Mouse (Mus musculus): ENCODE results near the gene Gm6034. TPM values are rescaled to one million over a fixed set of nuclear protein-coding genes. Genes with fewer than 3 reads are reported as not detected.
"Not testable (repeated sequence)": the region's sequence is repeated elsewhere in the genome, so short reads cannot be mapped to it uniquely, and the experiment has no call there.

Gm6034 gene
- polyA plus RNA-seq, 1 experiment, result not detected

DNA sequence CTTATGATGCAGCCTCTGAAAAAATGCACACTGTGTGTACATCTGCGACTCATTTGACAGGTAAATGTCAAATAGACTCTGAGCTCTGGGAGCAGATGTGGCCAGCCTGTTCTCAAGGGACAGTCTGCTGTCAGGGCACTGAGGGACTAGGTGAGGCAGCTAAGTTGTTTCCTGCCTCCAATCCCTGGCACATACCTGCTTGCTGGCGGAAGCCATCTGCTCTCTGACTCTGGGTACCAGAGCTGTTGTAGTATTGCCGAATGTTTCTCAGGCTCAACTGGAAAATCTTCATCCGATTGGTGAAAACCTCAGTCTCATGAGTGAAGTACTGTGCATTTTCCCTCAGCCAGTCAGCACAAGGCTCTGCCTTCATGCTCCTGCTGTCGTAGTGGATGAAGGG is 25.7 kb upstream of the Gm6034 start:
- Histone ChIP-seq H3K4me1 (ENCODE audit: control insufficient read depth, insufficient read depth, insufficient read length, low read length) (peaks cover 3% of the 10 kb centered on the region), H3K27ac (replicated peaks; ENCODE audit: low read depth, low read length) (no peak overlapping the region), H3K4me3 (ENCODE audit: insufficient read depth, low read depth, low read length) (no peak overlapping the region)

DNA sequence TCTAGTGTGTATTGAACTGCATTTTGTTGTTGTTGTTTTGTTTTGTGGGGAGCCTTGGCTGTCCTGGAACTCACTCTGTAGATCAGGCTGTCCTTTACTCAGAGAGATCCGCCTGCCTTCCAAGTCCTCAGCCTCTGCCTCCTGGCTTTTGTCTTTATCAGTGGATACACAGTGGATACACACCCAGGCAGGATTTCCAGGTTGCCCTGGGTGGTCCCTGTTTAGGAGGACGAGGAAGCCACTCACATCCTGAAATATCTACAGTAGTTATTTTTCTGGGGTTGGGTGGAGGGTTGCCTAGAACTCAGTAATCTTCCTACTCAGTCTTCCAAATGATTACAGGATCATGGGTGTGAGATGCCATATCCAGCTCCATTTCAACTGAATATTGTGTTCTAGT is 23.8 kb upstream of the Gm6034 start:
- Histone ChIP-seq H3K4me3 (ENCODE audit: insufficient read depth, low read depth, low read length) (peak overlapping the region; percentile 23; the same call in 1 of the 2 replicates), H3K27ac (replicated peaks; ENCODE audit: low read depth, low read length) (no peak overlapping the region; the same call in 1 of the 2 replicates)

DNA sequence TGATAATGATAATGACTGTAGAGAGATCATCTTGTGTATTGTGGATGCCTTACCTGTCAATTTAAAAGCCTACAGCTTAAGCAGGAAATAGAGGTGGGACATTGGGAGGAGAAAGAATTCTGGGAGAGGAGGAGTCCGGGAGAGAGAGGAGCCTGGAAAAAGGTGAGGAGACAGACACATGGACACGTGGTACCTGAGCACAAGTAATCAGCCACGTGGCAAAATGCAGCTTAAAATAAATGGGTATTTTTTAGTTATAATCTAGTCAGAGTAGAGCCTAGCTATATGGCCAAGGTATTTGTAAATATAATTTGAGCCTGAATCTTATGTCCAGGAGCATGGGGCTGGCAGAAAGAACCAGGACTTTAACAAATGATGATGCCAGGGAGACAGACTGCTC is 23.2 kb upstream of the Gm6034 start:
- H3K4me1 ChIP-seq (ENCODE audit: control insufficient read depth, insufficient read depth, insufficient read length, low read length), result peaks cover 12% of the 10 kb centered on the region
- H3K4me3 ChIP-seq (ENCODE audit: insufficient read depth, low read depth, low read length), result peak overlapping the region; percentile 63
- peak overlapping the region; percentile 95 for H3K27ac ChIP-seq (replicated peaks; ENCODE audit: low read depth, low read length)

More for the DNA sequence above, 23.8 kb upstream of the Gm6034 start:
- H3K4me1 ChIP-seq (ENCODE audit: control insufficient read depth, insufficient read depth, insufficient read length, low read length), result peaks cover 9% of the 10 kb centered on the region

DNA sequence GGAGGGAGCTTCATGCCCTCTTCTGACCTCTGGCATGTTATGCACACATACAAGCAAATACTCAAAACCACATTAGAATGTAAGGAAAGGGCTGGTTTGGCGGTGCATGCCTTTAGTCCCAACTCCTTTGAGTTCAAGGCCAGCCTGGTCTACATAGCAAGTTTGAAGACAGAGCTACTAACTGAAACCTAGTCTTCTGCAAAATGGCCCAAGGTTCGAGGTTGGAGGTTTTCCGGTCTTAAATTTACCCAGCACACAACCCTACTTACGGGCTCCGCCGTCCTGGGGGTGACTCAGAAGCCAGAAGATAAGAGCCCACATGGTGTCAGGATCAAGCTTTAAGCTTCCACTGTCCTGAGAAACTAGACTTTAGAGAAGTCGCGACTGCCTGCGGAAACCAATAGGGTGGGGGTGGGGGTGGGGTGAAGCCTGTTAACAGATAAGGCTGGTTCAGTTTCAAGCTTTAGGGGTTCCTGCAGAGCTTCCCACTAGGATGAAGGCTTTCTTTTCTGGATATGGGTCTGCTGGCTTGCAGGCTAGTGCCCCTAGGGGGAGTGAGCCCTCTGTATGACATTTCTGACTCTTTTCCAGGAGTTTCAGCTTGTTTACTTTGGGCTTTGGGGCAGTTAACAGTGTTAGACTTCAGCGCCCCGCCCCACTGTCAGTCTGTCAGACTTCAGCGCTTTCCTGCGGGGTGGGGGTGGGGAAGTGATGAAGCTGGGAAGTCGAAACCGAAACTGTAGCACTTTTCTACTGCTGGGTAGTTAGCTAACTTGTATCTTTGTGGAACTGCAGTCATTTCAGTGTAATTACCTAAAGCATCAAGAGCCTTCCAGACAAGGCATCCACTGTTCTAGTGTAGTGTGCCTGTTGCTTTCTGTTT is 22.3 kb upstream of the Gm6034 start, which contains the start of gene H2-T24:
Gene H2-T24, minus strand, starts transcription at position 370 of the 883 bp plus-strand sequence.
- peaks cover 12% of the 10 kb centered on the region for H3K4me1 ChIP-seq (ENCODE audit: control insufficient read depth, insufficient read depth, insufficient read length, low read length)
- H3K27ac ChIP-seq (replicated peaks; ENCODE audit: low read depth, low read length), result peak within 1 kb of the TSS; percentile 95
- peak within 1 kb of the TSS; percentile 63 for H3K4me3 ChIP-seq (ENCODE audit: insufficient read depth, low read depth, low read length)

DNA sequence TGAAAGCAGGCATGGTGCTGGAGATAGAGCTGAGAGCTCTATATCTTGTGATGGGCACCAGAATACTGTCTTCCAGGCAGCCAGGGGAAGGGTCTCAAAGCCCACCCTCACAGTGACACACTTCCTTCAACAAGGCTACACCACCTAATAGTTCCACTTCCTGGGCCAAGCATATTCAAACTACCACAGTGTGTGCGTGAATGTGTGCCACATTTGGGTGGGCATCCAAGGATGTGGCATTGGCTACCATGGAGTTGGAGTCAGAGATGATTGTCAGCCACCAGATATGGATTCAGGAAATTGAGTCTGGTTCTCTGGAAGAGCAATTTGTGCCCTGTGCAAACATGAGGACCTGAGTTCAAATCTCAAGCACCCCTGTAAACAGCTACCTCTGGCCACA is 21.5 kb upstream of the Gm6034 start:
- H3K4me3 ChIP-seq (ENCODE audit: insufficient read depth, low read depth, low read length), result no peak overlapping the region
- peak overlapping the region; percentile 93 for H3K27ac ChIP-seq (replicated peaks; ENCODE audit: low read depth, low read length)

DNA sequence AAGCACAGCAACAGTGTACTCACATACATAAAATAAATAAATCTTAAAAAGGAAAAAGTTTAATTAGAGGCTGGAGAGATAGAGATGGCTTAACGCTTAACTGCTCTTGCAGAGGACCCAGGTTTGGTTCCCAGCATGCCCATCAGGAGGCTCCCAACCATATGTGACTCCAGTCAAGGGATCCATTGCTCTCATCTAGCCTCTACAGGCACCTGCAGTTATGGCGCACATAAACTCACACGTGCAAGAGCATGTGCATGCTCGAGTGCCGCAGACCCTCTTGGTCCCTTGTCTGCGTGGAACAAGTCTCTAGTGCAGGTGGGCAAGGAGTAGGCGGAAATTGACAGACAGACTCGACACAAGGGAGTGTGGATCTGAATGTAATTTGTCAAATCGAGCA is 20.7 kb upstream of the Gm6034 start:
- Histone ChIP-seq H3K4me3 (ENCODE audit: insufficient read depth, low read depth, low read length) (no peak overlapping the region), H3K4me1 (ENCODE audit: control insufficient read depth, insufficient read depth, insufficient read length, low read length) (peaks cover 12% of the 10 kb centered on the region), H3K27ac (replicated peaks; ENCODE audit: low read depth, low read length) (no peak overlapping the region)

More for the DNA sequence above, 21.5 kb upstream of the Gm6034 start:
- peaks cover 12% of the 10 kb centered on the region for H3K4me1 ChIP-seq (ENCODE audit: control insufficient read depth, insufficient read depth, insufficient read length, low read length)

DNA sequence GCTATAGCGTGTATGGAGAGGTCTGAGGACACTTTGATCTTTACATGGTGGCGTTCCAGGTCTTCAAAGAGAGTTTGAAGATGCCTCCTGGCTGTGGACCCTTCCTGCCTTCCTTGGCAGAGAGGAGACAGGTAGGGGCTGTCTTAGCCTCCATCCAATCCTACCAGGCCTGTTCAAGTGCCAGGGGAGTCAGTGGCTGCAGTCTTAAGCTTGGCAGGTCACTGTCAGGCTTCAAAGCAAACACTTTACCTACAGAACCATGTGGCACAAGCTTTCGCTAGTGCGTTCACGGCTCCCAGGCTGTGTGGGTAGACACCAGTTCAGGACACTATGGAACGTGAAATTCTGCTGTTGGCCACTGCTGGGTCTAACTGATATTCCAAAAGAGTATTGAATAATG is 19.8 kb upstream of the Gm6034 start:
- Histone ChIP-seq H3K4me3 (ENCODE audit: insufficient read depth, low read depth, low read length) (no peak overlapping the region), H3K4me1 (ENCODE audit: control insufficient read depth, insufficient read depth, insufficient read length, low read length) (peaks cover 12% of the 10 kb centered on the region), H3K27ac (replicated peaks; ENCODE audit: low read depth, low read length) (peak overlapping the region; percentile 84; the same call in 1 of the 2 replicates)

DNA sequence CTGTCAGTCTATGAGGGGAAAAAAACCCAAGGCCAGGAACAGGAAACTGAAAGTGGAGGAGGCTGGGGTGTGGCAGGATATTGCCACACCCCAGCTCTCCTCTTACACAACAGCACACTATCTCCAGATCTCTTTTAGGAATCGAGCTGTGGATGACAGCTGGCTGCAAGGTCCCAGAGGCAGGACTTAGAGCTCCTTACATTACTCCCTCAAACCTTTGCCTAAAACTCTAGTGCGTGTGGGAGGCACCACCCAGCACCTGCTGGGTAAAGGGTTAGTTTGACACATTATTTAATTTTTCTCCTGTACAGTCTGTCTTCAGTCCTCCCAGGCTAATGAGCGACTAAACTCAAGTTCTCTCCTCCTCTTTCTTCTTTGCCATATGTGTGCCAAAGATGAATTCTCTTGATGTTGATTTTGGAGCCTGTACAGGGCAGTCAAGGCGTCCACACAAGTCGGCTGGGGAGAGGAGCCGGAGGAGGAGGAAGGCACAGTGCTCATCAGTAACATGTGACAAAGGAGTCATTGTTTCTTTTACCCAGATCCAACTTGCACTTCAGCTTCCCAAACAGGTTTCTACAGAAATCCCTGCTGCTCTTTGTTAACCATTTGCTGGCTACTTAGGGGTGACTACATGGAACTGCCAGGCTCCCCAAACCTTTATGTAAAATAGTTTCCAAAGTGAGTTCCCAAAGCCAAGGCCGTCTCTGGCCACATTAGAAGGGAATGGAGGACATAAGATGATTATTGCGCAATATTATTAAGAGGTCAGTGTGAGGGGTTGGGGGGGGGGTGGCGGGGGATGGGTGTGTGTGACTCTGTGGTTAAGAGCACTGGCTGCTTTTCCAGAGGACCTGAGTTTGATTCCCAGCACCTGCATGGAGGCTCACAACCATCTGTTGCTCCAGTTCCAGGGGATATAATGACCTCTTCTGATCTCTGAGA is 18.8 kb upstream of the Gm6034 start:
- peak overlapping the region; percentile 9; the same call in 1 of the 2 replicates for H3K4me3 ChIP-seq (ENCODE audit: insufficient read depth, low read depth, low read length)
- H3K4me1 ChIP-seq (ENCODE audit: control insufficient read depth, insufficient read depth, insufficient read length, low read length), result peaks cover 12% of the 10 kb centered on the region
- H3K27ac ChIP-seq (replicated peaks; ENCODE audit: low read depth, low read length), result peak overlapping the region; percentile 84

DNA sequence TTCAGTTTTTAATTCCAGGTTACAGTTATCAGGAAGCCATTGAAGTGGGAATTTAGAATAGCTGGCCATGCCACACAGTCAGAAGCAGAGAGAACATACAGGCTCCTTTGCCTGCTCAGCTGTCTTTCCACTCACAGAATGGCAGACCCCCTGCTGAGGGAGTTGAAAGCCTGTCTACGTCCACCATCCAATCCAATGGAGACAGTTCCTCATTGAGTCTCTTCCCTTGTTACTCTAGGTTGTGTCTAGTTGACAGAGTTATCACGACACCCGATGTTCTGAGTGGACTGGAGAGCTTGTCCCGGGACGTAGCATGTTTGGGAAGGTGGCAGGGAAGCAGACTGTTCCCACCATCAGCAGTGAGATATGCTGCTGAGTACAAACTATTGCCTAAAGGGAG is 17.6 kb upstream of the Gm6034 start:
- Histone ChIP-seq H3K4me1 (ENCODE audit: control insufficient read depth, insufficient read depth, insufficient read length, low read length) (peaks cover 13% of the 10 kb centered on the region), H3K4me3 (ENCODE audit: insufficient read depth, low read depth, low read length) (no peak overlapping the region), H3K27ac (replicated peaks; ENCODE audit: low read depth, low read length) (no peak overlapping the region)

DNA sequence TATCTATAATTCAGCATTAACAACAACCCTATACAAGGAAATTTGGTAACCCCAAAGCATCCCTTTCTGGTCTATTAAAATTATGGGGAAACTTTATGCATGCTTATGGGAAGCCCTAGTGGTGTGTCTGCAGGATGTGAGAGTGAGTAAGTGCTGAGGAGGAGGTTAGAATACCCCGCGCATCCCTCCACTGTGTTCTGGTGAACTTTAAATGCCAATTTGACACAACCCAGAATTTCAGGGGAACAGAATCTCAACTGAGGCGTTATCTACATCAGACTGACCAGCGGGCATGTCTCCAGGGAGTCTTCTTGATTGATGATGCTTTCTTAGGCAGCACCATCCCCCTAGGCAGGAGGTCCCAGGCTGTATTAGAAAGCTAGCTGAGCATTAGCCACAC is 16.9 kb upstream of the Gm6034 start:
- Histone ChIP-seq H3K4me1 (ENCODE audit: control insufficient read depth, insufficient read depth, insufficient read length, low read length) (peaks cover 14% of the 10 kb centered on the region), H3K4me3 (ENCODE audit: insufficient read depth, low read depth, low read length) (no peak overlapping the region), H3K27ac (replicated peaks; ENCODE audit: low read depth, low read length) (no peak overlapping the region)

DNA sequence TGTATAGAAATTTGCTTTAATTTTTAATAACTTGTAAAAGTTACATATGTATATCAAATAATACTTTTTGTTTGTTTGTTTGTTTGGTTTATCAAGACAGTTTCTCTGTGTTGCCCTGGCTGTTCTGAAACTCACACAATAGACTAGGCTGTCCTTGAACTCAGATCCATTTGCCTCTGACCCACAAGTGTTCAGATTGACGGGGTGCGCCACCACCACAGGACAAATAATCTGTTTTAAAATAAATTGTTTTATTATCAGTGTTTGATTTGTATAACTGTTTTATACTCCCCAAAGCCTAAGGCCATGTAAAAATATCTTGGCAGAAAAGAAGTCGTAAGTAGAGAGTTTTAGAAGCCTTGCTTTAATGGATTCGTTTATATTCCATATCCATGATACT is 15.1 kb upstream of the Gm6034 start:
- Histone ChIP-seq H3K4me1 (ENCODE audit: control insufficient read depth, insufficient read depth, insufficient read length, low read length) (peaks cover 11% of the 10 kb centered on the region), H3K27ac (replicated peaks; ENCODE audit: low read depth, low read length) (no peak overlapping the region), H3K4me3 (ENCODE audit: insufficient read depth, low read depth, low read length) (no peak overlapping the region)

DNA sequence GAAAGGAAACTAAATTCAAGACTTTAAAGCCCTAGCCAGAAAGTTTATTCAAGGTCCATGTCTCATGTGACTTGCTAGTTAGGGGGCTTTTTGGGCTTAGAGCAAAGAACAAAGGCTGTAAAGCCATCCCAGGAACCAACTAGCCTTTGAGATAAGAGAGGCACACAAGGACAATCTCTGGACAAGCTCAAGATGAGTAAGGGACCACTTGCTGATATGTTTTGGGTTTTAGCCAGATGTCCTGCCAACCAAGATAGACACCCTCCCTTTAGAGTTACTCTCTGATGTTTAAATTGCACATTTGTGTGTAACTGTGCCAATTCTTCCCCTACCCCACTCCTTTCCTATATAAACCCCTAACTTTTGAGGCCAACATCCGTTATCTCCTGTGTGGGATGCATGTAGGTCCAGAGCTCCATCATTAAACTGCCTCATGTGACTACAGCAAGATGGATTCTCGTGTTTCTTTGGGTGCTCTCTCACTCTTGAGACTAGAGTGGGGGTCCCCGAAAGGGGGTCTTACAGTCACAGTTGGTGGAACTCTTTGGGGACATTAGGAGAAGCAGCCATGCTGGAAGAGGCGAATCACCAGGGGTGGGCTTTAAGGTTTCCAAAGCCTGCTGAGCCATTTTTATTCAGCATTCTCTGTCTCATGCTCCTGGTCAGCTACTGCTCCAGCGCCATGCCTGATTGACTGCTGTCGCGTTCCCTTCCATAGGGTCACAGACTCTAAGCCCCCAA is 13.7 kb upstream of the Gm6034 start:
- Histone ChIP-seq H3K27ac (replicated peaks; ENCODE audit: low read depth, low read length) (no peak overlapping the region), H3K4me1 (ENCODE audit: control insufficient read depth, insufficient read depth, insufficient read length, low read length) (peaks cover 4% of the 10 kb centered on the region), H3K4me3 (ENCODE audit: insufficient read depth, low read depth, low read length) (no peak overlapping the region)

DNA sequence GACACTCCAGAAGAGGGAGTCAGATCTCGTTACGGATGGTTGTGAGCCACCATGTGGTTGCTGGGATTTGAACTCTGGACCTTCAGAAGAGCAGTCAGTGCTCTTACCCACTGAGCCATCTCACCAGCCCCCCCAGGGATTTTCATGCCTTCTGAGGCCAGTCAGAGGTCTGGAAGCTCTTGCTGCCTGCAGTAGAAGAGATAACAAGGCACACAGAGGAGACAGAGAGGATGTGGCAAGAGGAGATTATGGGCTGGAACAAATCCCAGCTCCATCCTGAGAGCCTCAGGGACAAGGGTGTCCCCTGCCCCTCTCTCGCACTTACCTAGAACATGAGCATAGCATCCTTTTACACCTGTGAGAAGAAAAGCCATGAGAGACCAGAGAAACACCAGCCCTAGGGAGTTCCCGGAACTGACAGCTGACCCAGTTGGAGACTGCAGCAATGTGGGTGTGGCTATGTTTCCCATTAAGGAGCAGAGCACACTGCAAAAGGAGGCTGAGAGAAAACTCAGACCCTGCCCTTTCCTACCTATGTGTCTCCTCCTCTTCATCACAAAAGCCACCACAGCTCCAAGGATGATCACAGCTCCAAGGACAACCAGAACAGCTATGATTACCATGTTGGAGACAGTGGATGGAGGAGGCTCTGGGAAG is 12.6 kb upstream of the Gm6034 start:
- not testable (repeated sequence) for H3K4me1 ChIP-seq (ENCODE audit: control insufficient read depth, insufficient read depth, insufficient read length, low read length); H3K27ac ChIP-seq (replicated peaks; ENCODE audit: low read depth, low read length); H3K4me3 ChIP-seq (ENCODE audit: insufficient read depth, low read depth, low read length)

Data from brown adipose tissue, adult 24 weeks (tissue).